Mouse (Mus musculus): ENCODE data around the gene Gm26920. TPM values are rescaled to one million over a fixed set of nuclear protein-coding genes. Genes with fewer than 3 reads are reported as not detected.
"Not testable (repeated sequence)": the region's sequence is repeated elsewhere in the genome, so short reads cannot be mapped to it uniquely, and the experiment has no call there.

Gene Gm26920
- polyA plus RNA-seq (2012; rRNA removed): 0.38 and 1.1 TPM in 2 replicates

GRCm38 (mm10) chr7:30090092-30090969 lies at the start of gene Gm26920, which contains the start of gene Zfp566:
Gm26920 (minus strand) TSS chr7:30090410.
Zfp566 (minus strand) TSS chr7:30090527.
- TF ChIP-seq POLR2A (IDR thresholded peaks at IDR 0.05; ENCODE audit: borderline replicate concordance, extremely low read depth, insufficient read depth, insufficient read length, poor library complexity, severe bottlenecking) (peak; percentile 60; the same call in 1 of the 2 replicates), CTCF (IDR thresholded peaks at IDR 0.05; ENCODE audit: borderline replicate concordance, extremely low read depth, insufficient read depth, insufficient read length) (no peak)
- peak; percentile 100 for DNase-seq (ENCODE audit: low read depth)

DNA sequence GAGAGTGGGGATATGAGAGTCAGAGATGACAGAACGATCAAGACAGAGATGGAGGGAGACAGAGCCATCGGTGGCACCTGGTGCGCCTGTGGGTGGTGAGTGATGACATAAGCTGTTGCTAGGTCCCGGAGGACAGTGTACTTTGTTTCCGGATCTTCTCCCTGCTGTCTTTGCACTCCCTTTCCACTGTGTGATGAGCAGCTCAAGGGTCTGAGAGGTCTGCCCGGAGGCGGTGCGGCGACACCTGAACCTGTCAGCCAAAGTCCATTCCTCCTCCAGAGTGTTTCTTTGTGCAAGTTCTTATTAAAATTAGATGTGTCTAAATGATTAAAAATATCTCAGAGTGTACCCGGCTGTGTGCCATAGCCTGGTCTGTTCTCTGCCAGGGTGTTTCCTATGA lies 46.6 kb upstream of the Gm26920 start:
- TF ChIP-seq POLR2A (IDR thresholded peaks at IDR 0.05; ENCODE audit: borderline replicate concordance, extremely low read depth, insufficient read depth, insufficient read length, poor library complexity, severe bottlenecking): no peak
- no peak for DNase-seq (ENCODE audit: low read depth)

GRCm38 (mm10) chr7:30132396-30132795 lies 42.2 kb upstream of the Gm26920 start:
- TF ChIP-seq POLR2A (IDR thresholded peaks at IDR 0.05; ENCODE audit: borderline replicate concordance, extremely low read depth, insufficient read depth, insufficient read length, poor library complexity, severe bottlenecking): no peak
- no peak for TF ChIP-seq CTCF (IDR thresholded peaks at IDR 0.05; ENCODE audit: borderline replicate concordance, extremely low read depth, insufficient read depth, insufficient read length)

DNA sequence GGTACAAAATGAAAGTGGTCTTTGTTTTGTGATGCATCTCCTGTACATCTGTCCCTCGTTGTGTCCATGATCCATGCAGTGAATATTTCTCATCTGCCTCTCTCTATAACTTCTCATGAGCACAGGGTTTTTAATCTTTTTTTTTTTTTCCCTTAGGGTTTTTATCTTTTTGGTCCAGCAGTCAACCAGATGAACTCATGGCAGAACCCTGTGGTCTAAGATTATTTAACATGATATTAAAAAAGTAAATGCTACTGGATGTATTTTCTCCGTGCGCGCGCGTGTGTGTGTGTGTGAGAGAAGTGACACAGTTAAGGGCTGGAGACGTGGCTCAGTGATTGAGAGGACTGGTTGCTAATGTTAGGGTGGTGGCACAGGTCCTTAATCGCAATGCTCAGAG lies 39.7 kb upstream of the Gm26920 start:
- TF ChIP-seq POLR2A (IDR thresholded peaks at IDR 0.05; ENCODE audit: borderline replicate concordance, extremely low read depth, insufficient read depth, insufficient read length, poor library complexity, severe bottlenecking): no peak
- TF ChIP-seq CTCF (IDR thresholded peaks at IDR 0.05; ENCODE audit: borderline replicate concordance, extremely low read depth, insufficient read depth, insufficient read length): no peak
- no peak for DNase-seq (ENCODE audit: low read depth)

More at GRCm38 (mm10) chr7:30132396-30132795, 42.2 kb upstream of the Gm26920 start:
- no peak for DNase-seq (ENCODE audit: low read depth)

DNA sequence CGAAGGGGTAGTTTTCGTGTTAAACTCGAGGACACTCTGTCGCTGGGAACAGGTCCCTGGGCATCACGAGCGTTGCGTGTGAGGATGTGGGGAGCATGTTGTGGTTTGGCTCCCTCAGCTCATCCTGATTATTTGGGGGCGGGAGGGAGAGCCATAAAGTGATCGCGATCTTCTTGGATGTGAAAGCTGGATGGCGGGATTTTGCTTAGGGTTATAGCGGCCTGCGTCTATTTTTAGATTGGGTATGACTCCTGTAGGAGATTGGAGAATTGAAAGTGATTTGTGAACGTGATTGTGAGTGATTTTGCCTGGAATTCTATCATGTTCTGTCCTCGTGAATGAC lies 31.9 kb upstream of the Gm26920 start:
- TF ChIP-seq POLR2A (IDR thresholded peaks at IDR 0.05; ENCODE audit: borderline replicate concordance, extremely low read depth, insufficient read depth, insufficient read length, poor library complexity, severe bottlenecking) (no peak), CTCF (IDR thresholded peaks at IDR 0.05; ENCODE audit: borderline replicate concordance, extremely low read depth, insufficient read depth, insufficient read length) (no peak)
- DNase-seq (ENCODE audit: low read depth): peak; percentile 60

GRCm38 (mm10) chr7:30121308-30122187 lies 31.3 kb upstream of the Gm26920 start, which contains the start of gene Zfp382:
Zfp382 (plus strand) TSS chr7:30121942.
- TF ChIP-seq CTCF (IDR thresholded peaks at IDR 0.05; ENCODE audit: borderline replicate concordance, extremely low read depth, insufficient read depth, insufficient read length) (no peak), POLR2A (IDR thresholded peaks at IDR 0.05; ENCODE audit: borderline replicate concordance, extremely low read depth, insufficient read depth, insufficient read length, poor library complexity, severe bottlenecking) (peak; percentile 86)
- peak; percentile 96 for DNase-seq (ENCODE audit: low read depth)

GRCm38 (mm10) chr7:30117935-30118334 lies 27.7 kb upstream of the Gm26920 start:
- not testable (repeated sequence) for DNase-seq (ENCODE audit: low read depth)

GRCm38 (mm10) chr7:30116076-30116475 lies 25.9 kb upstream of the Gm26920 start:
- no peak for DNase-seq (ENCODE audit: low read depth)
- TF ChIP-seq CTCF (IDR thresholded peaks at IDR 0.05; ENCODE audit: borderline replicate concordance, extremely low read depth, insufficient read depth, insufficient read length) (no peak), POLR2A (IDR thresholded peaks at IDR 0.05; ENCODE audit: borderline replicate concordance, extremely low read depth, insufficient read depth, insufficient read length, poor library complexity, severe bottlenecking) (no peak)

DNA sequence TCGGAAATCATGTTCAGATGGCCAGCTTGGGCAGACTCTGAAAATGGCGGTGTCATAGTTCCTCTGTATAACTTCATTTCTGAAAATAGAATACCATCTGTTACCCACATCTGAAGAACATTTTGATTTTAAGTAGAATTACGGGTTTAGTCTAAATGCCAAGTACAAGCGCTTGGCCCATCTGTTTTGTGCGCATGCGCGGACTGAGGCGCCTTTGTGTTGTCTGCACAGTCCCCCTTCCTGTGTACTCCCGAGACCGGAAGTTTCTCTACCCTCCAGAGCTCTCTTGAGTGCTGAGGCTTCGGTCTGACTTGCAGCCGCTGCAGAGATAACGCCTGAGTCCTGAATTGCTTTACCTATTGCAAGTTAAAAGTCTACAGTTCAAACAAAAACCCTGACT lies 9.1 kb upstream of the Gm26920 start:
- DNase-seq (ENCODE audit: low read depth): peak; percentile 71
- TF ChIP-seq CTCF (IDR thresholded peaks at IDR 0.05; ENCODE audit: borderline replicate concordance, extremely low read depth, insufficient read depth, insufficient read length): no peak
- no peak for TF ChIP-seq POLR2A (IDR thresholded peaks at IDR 0.05; ENCODE audit: borderline replicate concordance, extremely low read depth, insufficient read depth, insufficient read length, poor library complexity, severe bottlenecking)

DNA sequence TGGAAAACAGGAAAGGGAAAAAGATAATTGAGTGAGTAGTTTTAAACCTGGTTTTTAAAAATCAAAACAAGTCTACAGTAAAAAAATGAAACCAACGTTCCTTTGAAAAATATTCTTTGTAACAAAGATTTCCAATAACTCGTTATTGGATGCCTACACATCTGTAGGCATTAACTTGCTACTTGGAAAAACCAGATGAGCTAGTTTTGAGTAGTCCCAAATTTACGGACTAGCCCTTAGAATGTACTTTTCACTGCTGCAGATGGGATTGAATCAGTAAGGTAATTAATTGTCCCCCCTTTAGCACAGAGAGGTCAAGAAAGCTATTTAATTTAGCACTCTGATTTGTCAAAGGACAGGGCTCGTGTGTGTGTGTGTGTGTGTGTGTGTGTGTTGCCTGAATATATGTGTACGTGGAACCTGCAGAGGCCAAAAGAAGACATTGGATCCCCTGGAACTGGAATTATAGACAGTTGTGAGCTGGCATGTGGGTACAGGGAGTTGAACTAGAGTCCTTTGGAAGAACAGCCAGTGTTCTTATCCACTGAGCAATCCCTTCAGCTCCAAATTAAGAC lies 5.4 kb upstream of the Gm26920 start:
- TF ChIP-seq POLR2A (IDR thresholded peaks at IDR 0.05; ENCODE audit: borderline replicate concordance, extremely low read depth, insufficient read depth, insufficient read length, poor library complexity, severe bottlenecking) (no peak), CTCF (IDR thresholded peaks at IDR 0.05; ENCODE audit: borderline replicate concordance, extremely low read depth, insufficient read depth, insufficient read length) (no peak)

More for the DNA sequence above, 5.4 kb upstream of the Gm26920 start:
- DNase-seq (ENCODE audit: low read depth): peak; percentile 49
